8 mouse cellular contexts compared by ENCODE assay signal in the genomic region with DNA sequence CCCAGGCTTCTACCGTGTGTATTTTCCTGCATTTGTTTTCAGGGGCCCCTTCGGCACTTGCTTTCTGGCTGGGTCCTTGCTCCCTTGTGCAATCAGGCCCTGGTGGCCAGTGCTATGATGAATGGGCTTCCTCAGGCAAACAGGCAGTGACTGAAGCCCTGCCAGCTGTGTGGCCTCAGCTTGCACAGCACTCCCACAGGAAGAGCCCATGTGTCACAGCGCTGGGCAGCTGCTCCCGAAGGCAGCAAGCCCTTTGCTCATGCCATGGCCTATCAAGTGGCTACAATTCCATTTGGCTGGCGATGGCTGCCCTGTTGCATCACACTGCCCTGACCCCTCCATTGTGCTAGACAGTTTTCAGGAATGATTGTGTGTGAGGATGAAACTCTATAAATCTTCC. TPM values are rescaled to one million over a fixed set of nuclear protein-coding genes. Genes with fewer than 3 reads are reported as not detected.
A peak's percentile ranks its signal among the peaks of the same experiment; 100 is the strongest.
DNase-seq lines count a peak whose midpoint lies in the region; ATAC-seq lines count a peak whose summit lies in the region.

No protein-coding gene starts in this region.

- 0 out of 2 replicates have a peak, but pooled peaks cover 7% of the 10 kb centered on the region for H3K27me3 ChIP-seq in heart, embryonic 12.5 days (replicated peaks)
- H3K27me3 ChIP-seq in intestine, embryonic 16.5 days (replicated peaks; ENCODE audit: control insufficient read depth, insufficient read depth, low read length) = no peaks in the 10 kb centered on the region

- H3K9me3 ChIP-seq in heart, embryonic 12.5 days (replicated peaks) = no peaks in the 10 kb centered on the region
- H3K9me3 ChIP-seq in intestine, embryonic 16.5 days (ENCODE audit: control insufficient read depth, low read length) = no peaks in the 10 kb centered on the region

- no peaks in the 10 kb centered on the region for H3K36me3 ChIP-seq in heart, embryonic 12.5 days
- H3K36me3 ChIP-seq in intestine, embryonic 16.5 days (ENCODE audit: control insufficient read depth, insufficient read depth, low read length) = no peaks in the 10 kb centered on the region

- H3K9ac ChIP-seq in heart, embryonic 12.5 days = no peak overlapping the region
- H3K9ac ChIP-seq in intestine, embryonic 16.5 days (ENCODE audit: low read depth, low read length) = no peak overlapping the region

- no peak for ATAC-seq in heart, embryonic 12.5 days (ENCODE audit: insufficient number of reproducible peaks, low FRiP score)
- ATAC-seq in intestine, embryonic 16.5 days = no peak
- no peak for ATAC-seq in erythroblast, adult 5-6 weeks (replicated peaks; ENCODE audit: low FRiP score, poor library complexity, severe bottlenecking)

- no peak overlapping the region for H3K4me2 ChIP-seq in heart, embryonic 12.5 days
- H3K4me2 ChIP-seq in intestine, embryonic 16.5 days (ENCODE audit: low read depth, low read length) = no peak overlapping the region

- DNase-seq in heart, adult 18-20 months = peak; percentile 11 to 58
- DNase-seq in adrenal gland, adult 18-20 months (ENCODE audit: low spot score in 2 of 2) = peak; percentile 52 to 58
- DNase-seq in kidney, adult 9 months = peak; percentile 36
- DNase-seq in lung, postnatal 14 days = peak; percentile 67
- no peak for DNase-seq in frontal cortex, postnatal 14 days (ENCODE audit: low spot score in 2 of 2)

- WGBS in heart, embryonic 12.5 days = 64% methylated on average over 5 of the region's 5 CpGs
- WGBS in intestine, embryonic 16.5 days = 58% methylated on average over 5 of the region's 5 CpGs

- no peak overlapping the region for H3K4me3 ChIP-seq in heart, embryonic 12.5 days
- no peak overlapping the region for H3K4me3 ChIP-seq in intestine, embryonic 16.5 days (ENCODE audit: low read length)

- H3K27ac ChIP-seq in heart, embryonic 12.5 days (ENCODE audit: poor library complexity, severe bottlenecking) = no peak overlapping the region
- H3K27ac ChIP-seq in intestine, embryonic 16.5 days (ENCODE audit: low read length) = no peak overlapping the region

- peaks cover 24% of the 10 kb centered on the region for H3K4me1 ChIP-seq in heart, embryonic 12.5 days (replicated peaks)
- peaks cover 7% of the 10 kb centered on the region for H3K4me1 ChIP-seq in intestine, embryonic 16.5 days (ENCODE audit: control insufficient read depth, insufficient read depth, low read length)

RNA-seq across cellular contexts. Expression of gene Atf3, which starts 36.6 kb away (rescaled TPM):
- total RNA-seq in heart, adult 18-20 months (2021) = 10 to 100 TPM; 11.7 to 19.1 TPM
- polyA plus RNA-seq in heart, embryonic 12.5 days (2016; fragmentation: Nextera tagmentation; extraction: Ambion mirVana) = 17.0 and 17.6 TPM in 2 replicates
- total RNA-seq in adrenal gland, adult 18-20 months (2021) = 10 to 100 TPM in 1 of 2 experiments, 1 to 10 TPM in 1; 6.0 to 30.7 TPM
- polyA plus RNA-seq in intestine, embryonic 16.5 days (2015; fragmentation: Nextera tagmentation; extraction: Ambion mirVana) = 4.1 and 5.6 TPM in 2 replicates
- total RNA-seq in erythroblast, adult 5-6 weeks (2015; ENCODE audit: low replicate concordance) = 0.42 and 6.0 TPM in 2 replicates
- total RNA-seq in erythroblast, adult 5-6 weeks (2017; ENCODE audit: low replicate concordance) = 3.2 and 13.4 TPM in 2 replicates

Comparison
In these comparisons a context has a peak if more than half of its experiments do, and no peak if none do; other contexts are left out.
1. DNase-seq: peak in heart, adult 18-20 months (2 of 2), adrenal gland, adult 18-20 months (2 of 2), kidney, adult 9 months (single experiment) and lung, postnatal 14 days (single experiment); none in frontal cortex, postnatal 14 days (0 of 2).